Mouse (Mus musculus): ENCODE measurements around the gene Prss8. TPM values are rescaled to one million over a fixed set of nuclear protein-coding genes. Genes with fewer than 3 reads are reported as not detected.

Prss8 gene
- polyA plus RNA-seq (2015; fragmentation: Nextera tagmentation; extraction: Ambion mirVana): 1.6 and 8.3 TPM in 2 replicates

GRCm38 (mm10) chr7:127929923-127930322 lies at the start of gene Prss8:
Gene Prss8, minus strand, starts transcription at chr7:127930104.
- no peak for ATAC-seq (replicated peaks; ENCODE audit: extremely low read depth, insufficient read depth, low FRiP score)
- Histone ChIP-seq H3K9ac (ENCODE audit: low read length) (peak within 1 kb of the TSS; percentile 61), H3K27ac (ENCODE audit: low read length) (no peak within 1 kb of the TSS), H3K4me3 (ENCODE audit: low read length) (peak within 1 kb of the TSS; percentile 36), H3K27me3 (ENCODE audit: control insufficient read depth, insufficient read depth, low read length) (peaks cover 12% of the 10 kb centered on the region), H3K4me1 (ENCODE audit: control insufficient read depth, insufficient read depth, low read length) (peaks cover 7% of the 10 kb centered on the region; the same call in 1 of the 2 replicates), H3K36me3 (ENCODE audit: control insufficient read depth, insufficient read depth) (peaks cover 1% of the 10 kb centered on the region; the same call in 1 of the 2 replicates), H3K9me3 (replicated peaks; ENCODE audit: control insufficient read depth, low read length) (no peaks in the 10 kb centered on the region), H3K4me2 (ENCODE audit: low read depth, low read length) (peak within 1 kb of the TSS; percentile 55)
- 16% methylated on average over 6 of the region's 6 CpGs for WGBS

GRCm38 (mm10) chr7:127978856-127979255 lies 49.0 kb upstream of the Prss8 start:
- no peak for ATAC-seq (replicated peaks; ENCODE audit: extremely low read depth, insufficient read depth, low FRiP score)
- WGBS: 98% methylated on average over 2 of the region's 2 CpGs
- H3K27me3 ChIP-seq (ENCODE audit: control insufficient read depth, insufficient read depth, low read length): no peaks in the 10 kb centered on the region
- H3K4me1 ChIP-seq (ENCODE audit: control insufficient read depth, insufficient read depth, low read length): peaks cover 6% of the 10 kb centered on the region
- H3K9ac ChIP-seq (ENCODE audit: low read length): no peak overlapping the region
- no peak overlapping the region for H3K4me3 ChIP-seq (ENCODE audit: low read length)
- H3K36me3 ChIP-seq (ENCODE audit: control insufficient read depth, insufficient read depth): peaks cover 89% of the 10 kb centered on the region
- H3K27ac ChIP-seq (ENCODE audit: low read length): no peak overlapping the region
- H3K4me2 ChIP-seq (ENCODE audit: low read depth, low read length): no peak overlapping the region
- H3K9me3 ChIP-seq (replicated peaks; ENCODE audit: control insufficient read depth, low read length): no peaks in the 10 kb centered on the region

- 82% methylated on average over 2 of the region's 2 CpGs for WGBS
Measured at GRCm38 (mm10) chr7:127974413-127974930, 44.6 kb upstream of the Prss8 start.

GRCm38 (mm10) chr7:127967922-127968828 lies 38.3 kb upstream of the Prss8 start:
- H3K4me2 ChIP-seq (ENCODE audit: low read depth, low read length): peak overlapping the region; percentile 82
- H3K4me1 ChIP-seq (ENCODE audit: control insufficient read depth, insufficient read depth, low read length): peaks cover 16% of the 10 kb centered on the region
- H3K27me3 ChIP-seq (ENCODE audit: control insufficient read depth, insufficient read depth, low read length): no peaks in the 10 kb centered on the region
- peaks cover 30% of the 10 kb centered on the region for H3K36me3 ChIP-seq (ENCODE audit: control insufficient read depth, insufficient read depth)
- H3K9me3 ChIP-seq (replicated peaks; ENCODE audit: control insufficient read depth, low read length): no peaks in the 10 kb centered on the region
- peak overlapping the region; percentile 94 for H3K27ac ChIP-seq (ENCODE audit: low read length)
- peak overlapping the region; percentile 95 for H3K9ac ChIP-seq (ENCODE audit: low read length)
- peak; percentile 47 for ATAC-seq (replicated peaks; ENCODE audit: extremely low read depth, insufficient read depth, low FRiP score)
- H3K4me3 ChIP-seq (ENCODE audit: low read length): peak overlapping the region; percentile 85
- WGBS: under 1% methylated on average over 40 of the region's 42 CpGs

More at GRCm38 (mm10) chr7:127974413-127974930, 44.6 kb upstream of the Prss8 start:
- H3K9me3 ChIP-seq (replicated peaks; ENCODE audit: control insufficient read depth, low read length): no peaks in the 10 kb centered on the region
- H3K9ac ChIP-seq (ENCODE audit: low read length): no peak overlapping the region
- no peaks in the 10 kb centered on the region for H3K27me3 ChIP-seq (ENCODE audit: control insufficient read depth, insufficient read depth, low read length)
- H3K4me2 ChIP-seq (ENCODE audit: low read depth, low read length): no peak overlapping the region
- peaks cover 13% of the 10 kb centered on the region for H3K4me1 ChIP-seq (ENCODE audit: control insufficient read depth, insufficient read depth, low read length)
- peaks cover 82% of the 10 kb centered on the region for H3K36me3 ChIP-seq (ENCODE audit: control insufficient read depth, insufficient read depth)
- H3K27ac ChIP-seq (ENCODE audit: low read length): no peak overlapping the region
- H3K4me3 ChIP-seq (ENCODE audit: low read length): no peak overlapping the region
- ATAC-seq (replicated peaks; ENCODE audit: extremely low read depth, insufficient read depth, low FRiP score): no peak

GRCm38 (mm10) chr7:127967004-127967921 lies 37.4 kb upstream of the Prss8 start, which contains the start of gene Fus:
Gene Fus, plus strand, starts transcription at chr7:127967457.
- peaks cover 16% of the 10 kb centered on the region for H3K4me1 ChIP-seq (ENCODE audit: control insufficient read depth, insufficient read depth, low read length)
- ATAC-seq (replicated peaks; ENCODE audit: extremely low read depth, insufficient read depth, low FRiP score): peak; percentile 93
- WGBS: under 1% methylated on average over 85 of the region's 92 CpGs

GRCm38 (mm10) chr7:127966371-127966918 lies 36.5 kb upstream of the Prss8 start:
- Histone ChIP-seq H3K4me3 (ENCODE audit: low read length) (peak overlapping the region; percentile 85), H3K36me3 (ENCODE audit: control insufficient read depth, insufficient read depth) (peaks cover 16% of the 10 kb centered on the region), H3K27ac (ENCODE audit: low read length) (peak overlapping the region; percentile 94), H3K9me3 (replicated peaks; ENCODE audit: control insufficient read depth, low read length) (no peaks in the 10 kb centered on the region), H3K9ac (ENCODE audit: low read length) (peak overlapping the region; percentile 95), H3K4me1 (ENCODE audit: control insufficient read depth, insufficient read depth, low read length) (peaks cover 16% of the 10 kb centered on the region), H3K27me3 (ENCODE audit: control insufficient read depth, insufficient read depth, low read length) (no peaks in the 10 kb centered on the region), H3K4me2 (ENCODE audit: low read depth, low read length) (peak overlapping the region; percentile 67)
- 10% methylated on average over 10 of the region's 10 CpGs for WGBS
- no peak for ATAC-seq (replicated peaks; ENCODE audit: extremely low read depth, insufficient read depth, low FRiP score)

More at GRCm38 (mm10) chr7:127967004-127967921, 37.4 kb upstream of the Prss8 start, which contains the start of gene Fus:
- peak within 1 kb of the TSS; percentile 85 for H3K4me3 ChIP-seq (ENCODE audit: low read length)
- peak within 1 kb of the TSS; percentile 94 for H3K27ac ChIP-seq (ENCODE audit: low read length)
- no peaks in the 10 kb centered on the region for H3K9me3 ChIP-seq (replicated peaks; ENCODE audit: control insufficient read depth, low read length)
- H3K4me2 ChIP-seq (ENCODE audit: low read depth, low read length): peak within 1 kb of the TSS; percentile 82
- H3K9ac ChIP-seq (ENCODE audit: low read length): peak within 1 kb of the TSS; percentile 95
- peaks cover 23% of the 10 kb centered on the region for H3K36me3 ChIP-seq (ENCODE audit: control insufficient read depth, insufficient read depth)
- no peaks in the 10 kb centered on the region for H3K27me3 ChIP-seq (ENCODE audit: control insufficient read depth, insufficient read depth, low read length)

GRCm38 (mm10) chr7:127959364-127959763 lies 29.5 kb upstream of the Prss8 start:
- no peak overlapping the region for H3K27ac ChIP-seq (ENCODE audit: low read length)
- H3K36me3 ChIP-seq (ENCODE audit: control insufficient read depth, insufficient read depth): no peaks in the 10 kb centered on the region
- no peaks in the 10 kb centered on the region for H3K27me3 ChIP-seq (ENCODE audit: control insufficient read depth, insufficient read depth, low read length)
- H3K9ac ChIP-seq (ENCODE audit: low read length): no peak overlapping the region
- WGBS: 59% methylated on average over 5 of the region's 5 CpGs
- no peaks in the 10 kb centered on the region for H3K4me1 ChIP-seq (ENCODE audit: control insufficient read depth, insufficient read depth, low read length)
- no peak overlapping the region for H3K4me3 ChIP-seq (ENCODE audit: low read length)
- H3K9me3 ChIP-seq (replicated peaks; ENCODE audit: control insufficient read depth, low read length): 0 out of 2 replicates have a peak, but pooled peaks cover 3% of the 10 kb centered on the region
- no peak for ATAC-seq (replicated peaks; ENCODE audit: extremely low read depth, insufficient read depth, low FRiP score)
- H3K4me2 ChIP-seq (ENCODE audit: low read depth, low read length): no peak overlapping the region

GRCm38 (mm10) chr7:127952864-127953581 lies 23.1 kb upstream of the Prss8 start:
- no peak overlapping the region for H3K9ac ChIP-seq (ENCODE audit: low read length)
- WGBS: 33% methylated on average over 13 of the region's 13 CpGs
- no peak overlapping the region for H3K27ac ChIP-seq (ENCODE audit: low read length)
- H3K4me3 ChIP-seq (ENCODE audit: low read length): no peak overlapping the region
- no peaks in the 10 kb centered on the region for H3K36me3 ChIP-seq (ENCODE audit: control insufficient read depth, insufficient read depth)
- H3K4me2 ChIP-seq (ENCODE audit: low read depth, low read length): no peak overlapping the region
- no peak for ATAC-seq (replicated peaks; ENCODE audit: extremely low read depth, insufficient read depth, low FRiP score)
- no peaks in the 10 kb centered on the region for H3K27me3 ChIP-seq (ENCODE audit: control insufficient read depth, insufficient read depth, low read length)
- H3K9me3 ChIP-seq (replicated peaks; ENCODE audit: control insufficient read depth, low read length): no peaks in the 10 kb centered on the region
- no peaks in the 10 kb centered on the region for H3K4me1 ChIP-seq (ENCODE audit: control insufficient read depth, insufficient read depth, low read length)

Data from heart, embryonic 16.5 days (tissue).